Mouse (Mus musculus) heart, embryonic 13.5 days (tissue): ENCODE data around the gene Itgb6. TPM values are rescaled to one million over a fixed set of nuclear protein-coding genes. Genes with fewer than 3 reads are reported as not detected.

Experiments used
- ATAC-seq: fragments of 200-750 bp; cut with Nextera tagmentation; 2 replicates; pipeline ENCODE4 v1.8.0; 2017; ENCODE audit warnings: moderate TSS enrichment; ENCODE audit not compliant: insufficient number of reproducible peaks, low FRiP score, low TSS enrichment; ENCODE audit errors: extremely low read depth
- H3K27ac ChIP-seq: fragments of 300-500 bp; sonication (generic); replicated peaks from 2 replicates; pipeline ENCODE4 v1.5.1; 2015; ENCODE audit warnings: moderate library complexity, mild to moderate bottlenecking, inconsistent platforms
- H3K27me3 ChIP-seq: fragments of 300-500 bp; sonication (generic); replicated peaks from 2 replicates; pipeline ENCODE4 v1.6.1; 2015; ENCODE audit warnings: mild to moderate bottlenecking, inconsistent platforms
- H3K36me3 ChIP-seq: fragments of 300-500 bp; sonication (generic); 2 replicates; pipeline ENCODE4 v1.6.1; 2015; ENCODE audit warnings: mild to moderate bottlenecking, inconsistent platforms
- H3K4me1 ChIP-seq: fragments of 300-500 bp; sonication (generic); 2 replicates; pipeline ENCODE4 v1.6.1; 2015; ENCODE audit warnings: inconsistent platforms
- H3K4me2 ChIP-seq: fragments of 300-500 bp; sonication (generic); 2 replicates; pipeline ENCODE4 v1.6.1; 2015; ENCODE audit warnings: inconsistent platforms, mild to moderate bottlenecking, moderate library complexity
- H3K4me3 ChIP-seq: fragments of 300-500 bp; sonication (generic); 2 replicates; pipeline ENCODE4 v1.5.1; 2015; ENCODE audit warnings: moderate library complexity, mild to moderate bottlenecking, inconsistent platforms
- H3K9ac ChIP-seq: fragments of 300-500 bp; sonication (generic); 2 replicates; pipeline ENCODE4 v1.6.1; 2015; ENCODE audit warnings: inconsistent platforms, mild to moderate bottlenecking, moderate library complexity
- H3K9me3 ChIP-seq: fragments of 300-500 bp; sonication (generic); 2 replicates; pipeline ENCODE4 v1.6.1; 2016; ENCODE audit warnings: inconsistent platforms
- WGBS: fragments of 180-500 bp; shearing (Covaris S2); methylation state at CpG from one replicate; pipeline ENCODE4 v1.1.7; 2015; ENCODE audit warnings: mixed read lengths; 5-methylcytosine and 5-hydroxymethylcytosine counted together
- polyA plus RNA-seq: library from polyadenylated mRNA; unstranded; fragments of >200 nt; fragmentation: Nextera tagmentation; extraction: Ambion mirVana; gene quantifications from 2 replicates; pipeline ENCODE4 v1.2.1, GENCODE M21; 2015

The Itgb6 gene
- polyA plus RNA-seq, 1 experiment from 2014 or later = 0.20 TPM

DNA sequence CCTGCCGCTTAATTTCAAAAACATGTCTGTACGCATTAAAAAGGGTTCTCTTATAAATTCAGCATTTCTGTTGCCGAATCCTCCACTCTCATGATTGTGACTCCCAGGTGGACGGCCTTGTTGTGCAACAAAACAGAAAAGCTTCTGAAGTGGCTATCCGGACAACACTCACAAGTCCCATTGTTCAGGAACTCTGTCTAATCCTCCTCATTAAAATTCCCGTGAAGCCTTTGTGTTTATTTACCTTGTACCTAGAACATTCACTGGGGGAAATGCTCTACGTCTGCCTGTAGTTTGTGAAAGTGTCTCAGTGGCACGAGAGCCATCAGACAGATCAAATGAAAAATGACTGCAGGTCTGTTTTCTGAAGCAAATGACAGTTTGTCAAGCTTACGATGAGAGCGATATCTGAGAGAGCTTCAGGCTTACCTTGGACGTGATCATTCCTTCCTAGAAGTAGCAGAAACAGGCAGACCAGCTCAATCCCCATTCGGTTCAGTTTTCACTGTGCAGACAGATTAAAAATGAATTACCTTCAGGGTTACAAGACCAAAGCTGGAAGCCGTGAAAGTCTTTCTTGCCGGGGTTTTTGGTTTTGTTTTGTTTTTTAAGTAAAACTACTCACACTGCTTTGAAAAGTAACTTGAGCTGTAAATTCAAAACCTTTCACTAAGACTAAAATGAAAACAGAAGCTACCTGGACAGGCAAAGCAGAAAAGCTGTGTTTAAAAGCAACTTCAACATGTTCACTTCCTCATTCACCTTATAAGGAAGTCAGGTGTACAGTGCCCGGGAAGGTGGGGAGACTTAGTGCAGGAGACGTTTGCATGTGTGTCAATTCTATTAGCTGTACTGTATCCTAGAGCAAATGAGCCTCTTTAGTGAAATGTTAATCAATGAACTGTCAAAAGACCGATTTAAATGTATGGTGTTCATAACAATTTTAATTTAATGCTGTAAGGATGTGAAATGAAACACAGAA lies 49.2 kb downstream of the Itgb6 start:
- peaks cover 10% of the 10 kb centered on the region; the same call in 1 of the 2 replicates for H3K4me1 ChIP-seq
- no peaks in the 10 kb centered on the region for H3K36me3 ChIP-seq
- no peak for ATAC-seq
- H3K4me3 ChIP-seq = no peak overlapping the region
- H3K9me3 ChIP-seq = no peaks in the 10 kb centered on the region
- no peak overlapping the region for H3K4me2 ChIP-seq
- H3K27ac ChIP-seq = no peak overlapping the region
- H3K27me3 ChIP-seq = no peaks in the 10 kb centered on the region
- 60% methylated on average over 17 of the region's 17 CpGs for WGBS
- H3K9ac ChIP-seq = no peak overlapping the region

DNA sequence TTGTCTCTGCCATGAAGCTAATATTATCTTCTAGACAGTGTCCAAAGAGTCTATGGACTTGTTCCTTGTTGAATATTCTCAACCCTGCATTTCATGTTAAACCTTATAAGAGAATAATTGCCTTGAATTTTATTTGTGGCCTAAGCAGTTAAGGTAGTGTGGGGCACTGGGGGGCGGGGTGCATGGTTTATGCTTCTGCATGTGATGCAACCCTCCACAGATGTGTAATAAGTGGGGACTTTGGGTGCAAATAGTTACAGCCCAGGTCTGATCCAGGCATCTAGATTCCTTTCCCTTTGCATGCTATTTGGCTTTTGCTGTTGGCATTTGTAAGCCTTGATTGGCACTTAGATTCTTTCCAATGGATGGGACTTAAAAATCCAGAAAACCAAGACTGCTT lies 51.2 kb downstream of the Itgb6 start:
- Histone ChIP-seq H3K36me3 (no peaks in the 10 kb centered on the region), H3K4me1 (no peaks in the 10 kb centered on the region), H3K27ac (no peak overlapping the region), H3K9ac (no peak overlapping the region), H3K4me3 (no peak overlapping the region), H3K27me3 (no peaks in the 10 kb centered on the region), H3K9me3 (no peaks in the 10 kb centered on the region), H3K4me2 (no peak overlapping the region)
- 86% methylated on average over 1 of the region's 1 CpGs for WGBS
- no peak for ATAC-seq

GRCm38 (mm10) chr2:60663071-60663470 lies 59.4 kb downstream of the Itgb6 start:
- Histone ChIP-seq H3K27ac (no peak overlapping the region), H3K27me3 (no peaks in the 10 kb centered on the region), H3K4me1 (no peaks in the 10 kb centered on the region), H3K9ac (no peak overlapping the region), H3K36me3 (no peaks in the 10 kb centered on the region), H3K4me2 (no peak overlapping the region), H3K4me3 (no peak overlapping the region), H3K9me3 (no peaks in the 10 kb centered on the region)
- WGBS = 62% methylated on average over 1 of the region's 1 CpGs
- ATAC-seq = no peak

DNA sequence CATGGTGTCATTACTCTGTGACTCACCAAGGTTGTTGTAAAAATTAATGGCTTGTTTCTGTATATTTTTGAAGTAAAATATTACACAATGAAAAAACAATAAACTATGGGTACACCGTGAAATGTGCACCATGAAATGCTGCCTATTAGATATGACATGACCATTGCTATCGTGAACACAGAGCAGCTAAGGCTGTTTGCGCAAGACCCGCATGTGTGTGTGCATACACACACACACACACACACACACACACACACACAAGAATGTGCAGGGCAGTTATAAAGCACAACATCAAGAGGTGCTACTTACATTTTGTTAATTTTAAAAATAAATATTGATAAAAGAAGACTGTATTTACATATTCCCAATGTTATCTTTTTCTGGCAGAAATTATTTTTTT lies 62.5 kb downstream of the Itgb6 start:
- ATAC-seq = no peak
- H3K4me1 ChIP-seq = no peaks in the 10 kb centered on the region
- 94% methylated on average over 4 of the region's 4 CpGs for WGBS

GRCm38 (mm10) chr2:60658992-60659391 lies 63.5 kb downstream of the Itgb6 start:
- no peaks in the 10 kb centered on the region for H3K4me1 ChIP-seq
- no peak overlapping the region for H3K27ac ChIP-seq
- H3K4me3 ChIP-seq = no peak overlapping the region
- H3K4me2 ChIP-seq = no peak overlapping the region
- ATAC-seq = no peak
- H3K9ac ChIP-seq = no peak overlapping the region
- H3K27me3 ChIP-seq = no peaks in the 10 kb centered on the region
- no peaks in the 10 kb centered on the region for H3K9me3 ChIP-seq
- no peaks in the 10 kb centered on the region for H3K36me3 ChIP-seq
- 76% methylated on average over 3 of the region's 3 CpGs for WGBS

More for the DNA sequence above, 62.5 kb downstream of the Itgb6 start:
- no peak overlapping the region for H3K27ac ChIP-seq
- no peaks in the 10 kb centered on the region for H3K36me3 ChIP-seq
- no peak overlapping the region for H3K4me3 ChIP-seq
- H3K27me3 ChIP-seq = no peaks in the 10 kb centered on the region
- H3K9ac ChIP-seq = no peak overlapping the region
- H3K4me2 ChIP-seq = no peak overlapping the region
- H3K9me3 ChIP-seq = no peaks in the 10 kb centered on the region

GRCm38 (mm10) chr2:60654828-60655227 lies 67.6 kb downstream of the Itgb6 start:
- no peak overlapping the region for H3K4me3 ChIP-seq
- peaks cover 12% of the 10 kb centered on the region for H3K4me1 ChIP-seq
- WGBS = 40% methylated on average over 4 of the region's 4 CpGs
- no peaks in the 10 kb centered on the region for H3K36me3 ChIP-seq
- no peak overlapping the region for H3K27ac ChIP-seq
- no peak for ATAC-seq
- H3K27me3 ChIP-seq = no peaks in the 10 kb centered on the region
- no peak overlapping the region for H3K4me2 ChIP-seq
- H3K9ac ChIP-seq = no peak overlapping the region
- no peaks in the 10 kb centered on the region for H3K9me3 ChIP-seq

DNA sequence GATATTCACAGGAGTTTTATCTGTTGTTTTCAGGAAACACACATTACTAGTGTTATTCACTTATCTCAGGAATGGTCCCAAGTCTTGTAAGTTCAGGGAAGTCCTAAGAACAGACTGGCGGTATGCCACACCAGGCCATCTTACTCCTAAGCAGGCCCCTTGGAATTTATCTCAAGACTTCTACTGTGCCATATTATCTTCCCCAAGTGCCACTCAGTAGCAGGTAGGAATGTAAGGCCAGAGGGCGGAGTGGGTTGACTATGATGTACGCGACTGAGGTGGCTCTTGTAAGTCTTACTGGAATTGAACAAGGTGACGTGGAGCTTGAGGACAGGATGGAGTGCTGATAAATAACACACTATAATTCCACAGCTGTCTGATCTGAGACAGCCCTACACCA lies 72.3 kb downstream of the Itgb6 start:
- Histone ChIP-seq H3K27ac (no peak overlapping the region), H3K9ac (no peak overlapping the region), H3K4me3 (no peak overlapping the region), H3K4me2 (no peak overlapping the region), H3K36me3 (no peaks in the 10 kb centered on the region), H3K27me3 (no peaks in the 10 kb centered on the region), H3K4me1 (peaks cover 12% of the 10 kb centered on the region), H3K9me3 (no peaks in the 10 kb centered on the region)
- no peak for ATAC-seq
- WGBS = 67% methylated on average over 5 of the region's 5 CpGs

GRCm38 (mm10) chr2:60647650-60648049 lies 74.8 kb downstream of the Itgb6 start:
- H3K27ac ChIP-seq = no peak overlapping the region
- no peaks in the 10 kb centered on the region for H3K36me3 ChIP-seq
- peaks cover 11% of the 10 kb centered on the region for H3K4me1 ChIP-seq
- no peak overlapping the region for H3K4me2 ChIP-seq
- H3K4me3 ChIP-seq = no peak overlapping the region
- H3K27me3 ChIP-seq = no peaks in the 10 kb centered on the region
- 76% methylated on average over 5 of the region's 5 CpGs for WGBS
- no peak for ATAC-seq
- no peaks in the 10 kb centered on the region for H3K9me3 ChIP-seq
- H3K9ac ChIP-seq = no peak overlapping the region

GRCm38 (mm10) chr2:60646583-60646982 lies 75.9 kb downstream of the Itgb6 start:
- Histone ChIP-seq H3K9ac (no peak overlapping the region), H3K9me3 (no peaks in the 10 kb centered on the region), H3K4me1 (peaks cover 4% of the 10 kb centered on the region), H3K4me3 (no peak overlapping the region), H3K27ac (no peak overlapping the region), H3K27me3 (no peaks in the 10 kb centered on the region), H3K4me2 (no peak overlapping the region), H3K36me3 (no peaks in the 10 kb centered on the region)
- no peak for ATAC-seq
- 84% methylated on average over 6 of the region's 6 CpGs for WGBS

- 90% methylated on average over 3 of the region's 3 CpGs for WGBS
- no peak for ATAC-seq
- Histone ChIP-seq H3K36me3 (no peaks in the 10 kb centered on the region), H3K4me1 (peaks cover 18% of the 10 kb centered on the region), H3K4me2 (no peak overlapping the region), H3K4me3 (no peak overlapping the region), H3K9ac (no peak overlapping the region), H3K9me3 (no peaks in the 10 kb centered on the region), H3K27me3 (no peaks in the 10 kb centered on the region), H3K27ac (no peak overlapping the region)
These were observed 79.0 kb downstream of the Itgb6 start for GRCm38 (mm10) chr2:60643406-60643805.

- no peak overlapping the region for H3K4me2 ChIP-seq
- H3K9ac ChIP-seq = no peak overlapping the region
- H3K27ac ChIP-seq = no peak overlapping the region
- ATAC-seq = no peak
- H3K27me3 ChIP-seq = no peaks in the 10 kb centered on the region
- no peak overlapping the region for H3K4me3 ChIP-seq
- H3K9me3 ChIP-seq = no peaks in the 10 kb centered on the region
- WGBS = 86% methylated on average over 7 of the region's 7 CpGs
- peaks cover 21% of the 10 kb centered on the region for H3K4me1 ChIP-seq
- H3K36me3 ChIP-seq = no peaks in the 10 kb centered on the region
These were observed 79.8 kb downstream of the Itgb6 start for GRCm38 (mm10) chr2:60642606-60643005.

DNA sequence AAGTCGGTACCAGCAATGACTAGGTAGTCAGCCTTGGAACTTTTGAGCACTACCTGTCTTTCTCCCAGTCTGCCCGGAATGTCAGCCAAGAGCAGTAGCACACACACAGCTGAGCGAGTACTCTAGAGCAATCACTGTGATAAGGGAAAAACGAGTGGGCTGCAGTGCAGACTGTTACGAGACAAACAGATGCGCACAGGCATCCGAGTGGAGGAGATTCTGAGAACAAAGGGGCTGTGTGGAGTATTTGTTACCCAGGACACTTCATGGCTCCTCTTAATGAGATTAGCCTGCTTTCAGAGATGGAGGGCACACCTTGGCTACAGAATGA lies 82.1 kb downstream of the Itgb6 start:
- H3K36me3 ChIP-seq = no peaks in the 10 kb centered on the region
- H3K27me3 ChIP-seq = no peaks in the 10 kb centered on the region
- no peak overlapping the region for H3K9ac ChIP-seq
- 20% methylated on average over 7 of the region's 7 CpGs for WGBS
- H3K4me3 ChIP-seq = no peak overlapping the region
- H3K9me3 ChIP-seq = no peaks in the 10 kb centered on the region
- H3K4me2 ChIP-seq = peak overlapping the region; percentile 39
- H3K27ac ChIP-seq = no peak overlapping the region; the same call in 1 of the 2 replicates
- no peak for ATAC-seq
- peaks cover 34% of the 10 kb centered on the region for H3K4me1 ChIP-seq
